Mouse (Mus musculus) heart, adult 11 months (tissue): ENCODE results near the gene Bend5.

ENCODE experiments used
- DNase-seq: peaks from one replicate; pipeline ENCODE4 v3.0.0; 2022

The Bend5 gene

GRCm38 (mm10) chr4:111487233-111487843, 72.5 kb downstream of the Bend5 start:
- DNase-seq, result peak; percentile 29

- no peak for DNase-seq
Measured at GRCm38 (mm10) chr4:111493750-111494404, 79.1 kb downstream of the Bend5 start.

GRCm38 (mm10) chr4:111495949-111496348, 81.1 kb downstream of the Bend5 start:
- DNase-seq, result peak; percentile 92

GRCm38 (mm10) chr4:111498751-111499150, 83.9 kb downstream of the Bend5 start:
- DNase-seq, result peak; percentile 59

- peak; percentile 43 for DNase-seq
Measured at GRCm38 (mm10) chr4:111501441-111501840, 86.6 kb downstream of the Bend5 start.

GRCm38 (mm10) chr4:111502965-111503727, 88.3 kb downstream of the Bend5 start:
- DNase-seq, result peak; percentile 45

GRCm38 (mm10) chr4:111504952-111505351, 90.1 kb downstream of the Bend5 start:
- no peak for DNase-seq
